Mouse (Mus musculus) lung, adult 2 months (tissue): ENCODE results near the gene Arhgef7.

Source experiments
- CTCF ChIP-seq: fragments of 200-500 bp; IDR thresholded peaks from 2 replicates; pipeline ENCODE4 v1.5.1; 2011; ENCODE audit warnings: mild to moderate bottlenecking, low read length, control low read depth; ENCODE audit not compliant: insufficient read depth
- POLR2A ChIP-seq: fragments of 200-500 bp; IDR thresholded peaks from 2 replicates; pipeline ENCODE4 v1.6.1; 2011; ENCODE audit warnings: low read depth, mild to moderate bottlenecking, control low read depth, low read length, borderline replicate concordance; ENCODE audit errors: extremely low read depth

DNA sequence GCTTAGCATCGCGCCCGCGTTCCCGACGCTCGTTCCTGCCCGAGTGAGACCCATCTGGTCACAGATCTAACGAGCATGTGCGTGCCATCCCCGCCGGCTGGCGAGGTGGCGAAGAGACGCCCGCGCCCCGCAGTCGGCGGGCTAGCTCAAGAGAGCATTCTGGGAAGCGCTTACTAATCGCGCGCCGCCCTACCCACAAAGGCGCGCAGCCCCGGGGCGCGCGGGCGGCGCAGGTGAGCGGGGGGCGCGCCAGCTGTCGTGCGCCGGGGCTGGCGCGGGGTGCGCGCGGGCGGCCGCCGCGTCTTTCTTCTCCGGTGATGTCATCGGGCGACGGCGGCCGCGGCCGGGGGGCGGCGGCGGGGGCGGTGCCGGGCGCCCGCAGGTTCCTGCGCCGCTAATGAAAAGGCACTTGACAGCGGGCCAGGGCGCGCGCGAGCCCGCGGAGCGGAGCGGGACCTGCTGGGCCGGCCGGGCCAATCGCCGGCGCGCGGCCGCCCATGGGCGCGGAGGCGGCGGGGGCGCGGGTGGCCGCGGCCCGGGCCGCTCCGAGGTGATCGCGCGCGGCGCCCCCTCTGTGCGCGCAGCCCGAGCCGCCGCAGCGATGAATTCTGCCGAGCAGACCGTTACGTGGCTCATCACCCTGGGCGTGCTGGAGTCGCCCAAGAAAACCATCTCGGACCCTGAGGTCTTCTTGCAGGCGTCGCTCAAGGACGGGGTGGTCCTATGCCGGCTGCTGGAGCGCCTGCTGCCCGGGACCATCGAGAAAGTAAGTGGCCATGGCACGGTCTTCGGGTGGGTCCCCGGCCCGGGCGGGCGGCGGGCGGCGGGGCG, at the start of gene Arhgef7:
- no peak for TF ChIP-seq CTCF
- no peak for TF ChIP-seq POLR2A
